Mouse (Mus musculus) liver, embryonic 15.5 days (tissue): ENCODE data around the gene Gm4491. TPM values are rescaled to one million over a fixed set of nuclear protein-coding genes. Genes with fewer than 3 reads are reported as not detected.

ENCODE experiments used
- ATAC-seq: fragments of 200-750 bp; cut with Nextera tagmentation; 2 replicates; pipeline ENCODE4 v1.8.0; 2017; ENCODE audit warnings: moderate number of reproducible peaks, mild to moderate bottlenecking, moderate library complexity; ENCODE audit not compliant: insufficient read depth
- H3K27ac ChIP-seq: fragments of 300-500 bp; sonication (generic); replicated peaks from 2 replicates; pipeline ENCODE4 v1.5.1; 2015; ENCODE audit warnings: mild to moderate bottlenecking, inconsistent platforms
- H3K27me3 ChIP-seq: fragments of 300-500 bp; sonication (generic); 2 replicates; pipeline ENCODE4 v1.6.1; 2015; ENCODE audit warnings: mild to moderate bottlenecking, inconsistent platforms
- H3K36me3 ChIP-seq: fragments of 300-500 bp; sonication (generic); replicated peaks from 2 replicates; pipeline ENCODE4 v1.6.1; 2015; ENCODE audit warnings: moderate library complexity, mild to moderate bottlenecking, inconsistent platforms
- H3K4me1 ChIP-seq: fragments of 300-500 bp; sonication (generic); replicated peaks from 2 replicates; pipeline ENCODE4 v1.6.1; 2015; ENCODE audit warnings: inconsistent platforms
- H3K4me2 ChIP-seq: fragments of 300-500 bp; sonication (generic); 2 replicates; pipeline ENCODE4 v1.6.1; 2015; ENCODE audit warnings: moderate library complexity, mild to moderate bottlenecking, inconsistent platforms
- H3K4me3 ChIP-seq: fragments of 300-500 bp; sonication (generic); replicated peaks from 2 replicates; pipeline ENCODE4 v1.5.1; 2015; ENCODE audit warnings: mild to moderate bottlenecking, inconsistent platforms
- H3K9ac ChIP-seq: fragments of 300-500 bp; sonication (generic); 2 replicates; pipeline ENCODE4 v1.6.1; 2015; ENCODE audit warnings: moderate library complexity, mild to moderate bottlenecking, inconsistent platforms
- H3K9me3 ChIP-seq: fragments of 300-500 bp; sonication (generic); replicated peaks from 2 replicates; pipeline ENCODE4 v1.6.1; 2016; ENCODE audit warnings: inconsistent platforms
- WGBS: fragments of 180-500 bp; shearing (Covaris S2); methylation state at CpG from one replicate; pipeline ENCODE4 v1.1.7; 2015; ENCODE audit warnings: mixed read lengths; ENCODE audit not compliant: insufficient replicate concordance; 5-methylcytosine and 5-hydroxymethylcytosine counted together
- polyA plus RNA-seq: library from polyadenylated mRNA; unstranded; fragments of >200 nt; fragmentation: Nextera tagmentation; extraction: Ambion mirVana; gene quantifications from 2 replicates; pipeline ENCODE4 v1.2.1, GENCODE M21; 2015

Gene Gm4491
- not detected in 2 replicates for polyA plus RNA-seq

DNA sequence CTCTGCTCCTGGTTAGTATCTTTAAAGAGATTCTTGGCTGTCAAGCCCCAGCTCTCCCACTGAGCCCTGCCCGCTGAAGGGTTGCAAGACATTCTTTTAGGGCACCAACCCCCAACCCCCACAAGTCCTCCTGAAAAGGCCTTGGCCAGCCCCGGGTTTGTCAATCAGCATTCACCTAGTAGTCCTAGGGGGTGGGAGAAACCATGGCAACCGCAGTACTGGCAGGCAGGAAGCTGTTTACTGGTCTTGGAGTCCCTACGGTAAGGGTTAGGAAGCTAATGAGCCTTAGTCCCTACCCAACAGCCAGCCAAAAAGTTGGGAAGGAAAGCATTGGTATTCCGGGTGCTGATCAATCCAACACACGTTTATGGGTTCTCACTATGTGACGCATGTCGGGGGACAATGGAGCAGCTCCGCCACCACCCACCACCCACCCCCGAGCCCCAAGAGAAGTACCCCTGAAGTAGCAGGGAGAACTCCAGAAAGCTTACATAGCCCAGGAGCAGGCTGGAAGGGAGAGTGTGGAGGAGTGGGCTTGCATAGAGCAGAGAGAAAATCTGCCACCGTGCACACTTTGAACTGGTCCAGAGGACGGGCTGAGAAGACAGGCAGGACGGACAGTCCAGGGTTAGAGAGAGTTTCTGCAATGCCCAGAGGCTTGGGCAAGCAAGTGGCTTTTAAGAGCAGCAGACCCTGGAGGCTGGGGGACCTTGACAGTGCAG lies at the start of gene Gm4491:
Gm4491 (minus strand) TSS at position 61 of the 722 bp plus-strand sequence.
- Histone ChIP-seq H3K4me2 (no peak within 1 kb of the TSS), H3K4me1 (no peaks in the 10 kb centered on the region), H3K27ac (no peak within 1 kb of the TSS), H3K4me3 (no peak within 1 kb of the TSS), H3K9ac (no peak within 1 kb of the TSS), H3K27me3 (peaks cover 28% of the 10 kb centered on the region), H3K9me3 (no peaks in the 10 kb centered on the region), H3K36me3 (no peaks in the 10 kb centered on the region)
- ATAC-seq = no peak
- WGBS = 31% methylated on average over 13 of the region's 13 CpGs

DNA sequence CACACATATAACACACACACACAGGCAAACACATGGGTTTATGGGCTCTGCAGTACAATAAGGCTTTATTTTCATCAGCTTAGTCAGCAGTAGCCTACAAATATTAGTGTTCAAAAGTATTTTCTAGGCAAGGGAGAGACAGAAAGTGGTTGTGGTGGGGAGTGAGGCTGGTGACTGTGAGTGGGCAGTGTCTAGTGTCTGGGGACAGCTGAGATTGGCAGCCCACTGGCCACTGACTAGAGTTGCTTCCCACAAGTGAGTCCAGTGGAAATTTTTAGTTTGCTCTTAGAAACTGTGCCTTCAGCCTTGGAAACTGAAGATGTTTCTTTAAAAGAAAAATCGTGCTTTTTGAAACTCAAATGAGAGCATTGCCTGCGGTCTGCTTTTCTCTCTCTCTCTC lies 46.1 kb upstream of the Gm4491 start:
- Histone ChIP-seq H3K27ac (no peak overlapping the region), H3K36me3 (no peaks in the 10 kb centered on the region), H3K9ac (no peak overlapping the region), H3K4me3 (no peak overlapping the region), H3K27me3 (no peaks in the 10 kb centered on the region), H3K9me3 (no peaks in the 10 kb centered on the region), H3K4me1 (no peaks in the 10 kb centered on the region), H3K4me2 (no peak overlapping the region)
- WGBS = 46% methylated on average over 2 of the region's 2 CpGs
- ATAC-seq = no peak

DNA sequence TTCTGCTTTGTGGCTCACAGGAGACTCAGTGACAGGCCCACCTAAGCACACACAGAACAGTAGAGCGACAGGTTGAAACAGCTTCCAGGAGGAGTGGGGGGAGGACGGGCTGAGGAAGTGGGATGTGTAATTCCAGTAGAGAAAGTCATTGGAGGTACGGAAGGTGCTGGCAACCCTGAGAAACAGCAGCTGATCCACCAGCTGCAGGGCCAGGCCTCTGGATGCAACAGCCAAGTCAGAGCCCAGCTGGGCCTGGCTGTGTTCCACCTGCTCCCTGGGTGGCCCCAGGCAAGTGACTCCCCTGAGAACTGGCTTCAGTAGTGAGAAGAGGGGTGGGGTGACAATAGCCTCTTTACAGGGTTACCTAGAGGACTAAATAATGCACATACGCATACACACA lies 45.5 kb upstream of the Gm4491 start:
- Histone ChIP-seq H3K36me3 (no peaks in the 10 kb centered on the region), H3K4me1 (no peaks in the 10 kb centered on the region), H3K9ac (no peak overlapping the region), H3K4me3 (no peak overlapping the region), H3K27ac (no peak overlapping the region), H3K4me2 (no peak overlapping the region), H3K27me3 (no peaks in the 10 kb centered on the region), H3K9me3 (no peaks in the 10 kb centered on the region)
- ATAC-seq = no peak
- 51% methylated on average over 4 of the region's 4 CpGs for WGBS

- no peak overlapping the region for H3K27ac ChIP-seq
- no peaks in the 10 kb centered on the region for H3K4me1 ChIP-seq
- H3K9ac ChIP-seq = no peak overlapping the region
- H3K27me3 ChIP-seq = no peaks in the 10 kb centered on the region; the same call in 1 of the 2 replicates
- no peak for ATAC-seq
- H3K4me3 ChIP-seq = no peak overlapping the region
- H3K4me2 ChIP-seq = no peak overlapping the region
- no peaks in the 10 kb centered on the region for H3K36me3 ChIP-seq
- no peaks in the 10 kb centered on the region for H3K9me3 ChIP-seq
- 50% methylated on average over 6 of the region's 6 CpGs for WGBS
Measured at GRCm38 (mm10) chr14:57154916-57155315, 39.2 kb upstream of the Gm4491 start.

DNA sequence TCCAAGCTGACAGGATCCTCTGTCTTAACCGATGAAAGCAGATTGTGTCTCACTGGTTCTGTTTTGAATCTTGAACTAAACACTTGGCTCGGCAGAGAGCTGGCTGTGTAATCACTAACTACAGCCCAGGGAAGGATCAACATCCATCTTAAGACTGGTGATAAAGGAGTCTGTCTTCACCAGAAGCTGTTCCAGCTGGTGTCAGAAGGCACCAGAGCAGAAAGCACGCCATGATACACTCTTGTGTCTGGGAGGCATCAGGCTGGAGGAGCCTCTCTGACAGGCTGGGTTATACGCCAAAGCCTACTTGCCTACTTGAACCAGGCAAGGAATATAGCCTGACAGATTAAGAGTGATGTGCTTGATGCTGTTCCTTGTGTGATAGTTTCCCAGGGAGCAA lies 30.1 kb upstream of the Gm4491 start:
- H3K4me3 ChIP-seq = no peak overlapping the region
- no peaks in the 10 kb centered on the region for H3K36me3 ChIP-seq
- WGBS = 44% methylated on average over 4 of the region's 4 CpGs
- H3K4me1 ChIP-seq = no peaks in the 10 kb centered on the region
- no peak overlapping the region for H3K4me2 ChIP-seq
- H3K9ac ChIP-seq = no peak overlapping the region
- H3K27me3 ChIP-seq = no peaks in the 10 kb centered on the region
- ATAC-seq = no peak
- no peaks in the 10 kb centered on the region for H3K9me3 ChIP-seq
- H3K27ac ChIP-seq = no peak overlapping the region

- no peaks in the 10 kb centered on the region for H3K4me1 ChIP-seq
- no peak overlapping the region for H3K9ac ChIP-seq
- no peak overlapping the region for H3K27ac ChIP-seq
- 69% methylated on average over 8 of the region's 8 CpGs for WGBS
- peaks cover 55% of the 10 kb centered on the region for H3K27me3 ChIP-seq
- H3K36me3 ChIP-seq = no peaks in the 10 kb centered on the region
- no peak overlapping the region for H3K4me3 ChIP-seq
- no peaks in the 10 kb centered on the region for H3K9me3 ChIP-seq
- ATAC-seq = no peak
- H3K4me2 ChIP-seq = no peak overlapping the region
Measured at GRCm38 (mm10) chr14:57135265-57135664, 19.6 kb upstream of the Gm4491 start.

- Histone ChIP-seq H3K4me3 (no peak within 1 kb of the TSS), H3K9ac (no peak within 1 kb of the TSS)
- ATAC-seq = no peak
Measured at GRCm38 (mm10) chr14:57133161-57133661, 17.5 kb upstream of the Gm4491 start, which contains the start of gene Gjb6. Gene Gjb6 (minus strand): TSS chr14:57133611.

GRCm38 (mm10) chr14:57127383-57127782 lies 11.7 kb upstream of the Gm4491 start:
- H3K27ac ChIP-seq = no peak overlapping the region
- no peak for ATAC-seq
- H3K9me3 ChIP-seq = no peaks in the 10 kb centered on the region
- H3K27me3 ChIP-seq = peaks cover 24% of the 10 kb centered on the region
- H3K9ac ChIP-seq = no peak overlapping the region
- 45% methylated on average over 4 of the region's 4 CpGs for WGBS
- H3K4me1 ChIP-seq = no peaks in the 10 kb centered on the region
- H3K36me3 ChIP-seq = no peaks in the 10 kb centered on the region
- H3K4me3 ChIP-seq = no peak overlapping the region
- no peak overlapping the region for H3K4me2 ChIP-seq

More at GRCm38 (mm10) chr14:57133161-57133661, 17.5 kb upstream of the Gm4491 start, which contains the start of gene Gjb6:
- H3K4me2 ChIP-seq = no peak within 1 kb of the TSS; the same call in 1 of the 2 replicates
- H3K27me3 ChIP-seq = peaks cover 62% of the 10 kb centered on the region
- no peak within 1 kb of the TSS for H3K27ac ChIP-seq
- H3K4me1 ChIP-seq = no peaks in the 10 kb centered on the region
- WGBS = 7% methylated on average over 33 of the region's 33 CpGs
- no peaks in the 10 kb centered on the region for H3K9me3 ChIP-seq
- H3K36me3 ChIP-seq = no peaks in the 10 kb centered on the region

DNA sequence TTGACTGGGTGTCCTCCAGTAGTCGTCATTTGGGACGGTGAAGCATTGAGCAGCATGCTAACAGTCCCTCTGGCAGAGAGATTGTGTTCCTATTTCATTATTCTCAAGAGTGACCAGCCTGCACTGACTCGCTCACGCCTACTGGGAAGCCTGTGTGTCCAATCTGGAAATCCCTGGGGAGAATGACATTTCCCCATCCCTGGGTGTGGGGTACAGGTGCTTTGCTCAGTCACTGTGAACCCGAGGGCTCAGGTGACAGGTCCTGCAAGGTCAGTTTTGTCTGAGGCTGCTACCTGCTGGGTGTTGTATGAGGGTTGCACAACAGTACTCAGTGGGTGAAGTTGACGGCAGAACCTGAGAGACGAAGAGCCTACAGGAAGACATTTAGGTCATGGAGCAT lies 6.6 kb upstream of the Gm4491 start:
- WGBS = 64% methylated on average over 7 of the region's 7 CpGs
- no peak for ATAC-seq

GRCm38 (mm10) chr14:57109194-57109593 lies 6.5 kb downstream of the Gm4491 start:
- no peak for ATAC-seq
- no peaks in the 10 kb centered on the region for H3K36me3 ChIP-seq
- no peak overlapping the region for H3K4me2 ChIP-seq
- no peaks in the 10 kb centered on the region for H3K9me3 ChIP-seq
- peaks cover 62% of the 10 kb centered on the region for H3K27me3 ChIP-seq
- H3K27ac ChIP-seq = no peak overlapping the region
- H3K4me1 ChIP-seq = no peaks in the 10 kb centered on the region
- no peak overlapping the region for H3K9ac ChIP-seq
- 5% methylated on average over 4 of the region's 4 CpGs for WGBS
- no peak overlapping the region for H3K4me3 ChIP-seq

More for the DNA sequence above, 6.6 kb upstream of the Gm4491 start:
- Histone ChIP-seq H3K9me3 (no peaks in the 10 kb centered on the region), H3K4me2 (no peak overlapping the region), H3K9ac (no peak overlapping the region), H3K4me1 (no peaks in the 10 kb centered on the region), H3K4me3 (no peak overlapping the region), H3K27me3 (0 out of 2 replicates have a peak, but pooled peaks cover 3% of the 10 kb centered on the region), H3K36me3 (no peaks in the 10 kb centered on the region), H3K27ac (no peak overlapping the region)

DNA sequence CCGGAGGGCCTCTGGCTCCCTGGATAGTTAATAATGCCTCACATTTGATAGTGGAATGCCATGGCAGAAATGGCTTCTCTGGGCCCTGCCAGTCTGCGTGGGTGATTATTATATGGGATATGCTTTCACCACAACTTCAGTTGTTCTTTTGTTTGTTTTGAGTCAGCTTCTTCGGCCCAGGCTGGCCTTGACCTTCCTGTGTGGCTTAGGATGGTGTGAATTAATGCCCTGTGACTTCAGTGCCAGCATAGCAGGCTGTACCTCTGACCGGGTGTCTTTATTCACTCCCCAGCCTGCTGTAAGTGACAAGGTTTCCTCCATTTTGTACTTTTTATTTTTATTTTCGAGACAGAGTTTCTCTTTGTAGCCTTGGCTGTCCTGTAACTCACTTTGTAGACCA lies 7.8 kb downstream of the Gm4491 start:
- Histone ChIP-seq H3K27me3 (peaks cover 74% of the 10 kb centered on the region), H3K9ac (no peak overlapping the region)

More for the DNA sequence above, 7.8 kb downstream of the Gm4491 start:
- Histone ChIP-seq H3K4me2 (no peak overlapping the region), H3K27ac (no peak overlapping the region), H3K36me3 (no peaks in the 10 kb centered on the region), H3K4me1 (no peaks in the 10 kb centered on the region), H3K4me3 (no peak overlapping the region), H3K9me3 (no peaks in the 10 kb centered on the region)
- 52% methylated on average over 5 of the region's 5 CpGs for WGBS
- ATAC-seq = no peak
